Mouse (Mus musculus) left cerebral cortex, postnatal 10 days (tissue): ENCODE results near the gene Commd2. TPM values are rescaled to one million over a fixed set of nuclear protein-coding genes. Genes with fewer than 3 reads are reported as not detected.

Experiments used
- DNase-seq, 2 experiments: peaks; one replicate each; pipeline ENCODE4 v3.0.0; 2021 to 2022; ENCODE audit warnings: low spot score in 2 of 2, mixed read lengths in 1 of 2; ENCODE audit errors: extremely low spot score in 1 of 2
- intact Hi-C: fragments of 180-260 bp; cut with DNase I; formaldehyde crosslinking; loops from one replicate; pipeline ENCODE4 v1.15.1; 2025
- microRNA-seq: library from miRNA; unstranded; fragments of <30 nt; microRNA quantifications from one replicate; pipeline ENCODE4 v1.2.0, GENCODE M21; 2022
- total RNA-seq, 2 experiments: library from RNA; stranded (reverse); gene quantifications; 2 replicates each; pipeline ENCODE4 v1.2.3; 2021

The Commd2 gene
- total RNA-seq, 2 experiments from 2014 or later = 22.5 to 25.4 TPM

GRCm38 (mm10) chr3:57626954-57627513 lies 24.5 kb downstream of the Commd2 start:
- intact Hi-C loops = no loop called here
- DNase-seq = no peak

GRCm38 (mm10) chr3:57625275-57625997 lies 26.1 kb downstream of the Commd2 start:
- DNase-seq = peak; percentile 67 to 69
- intact Hi-C loops = loop anchor here (2.0 kb wide), 1 partner anchor 155 kb away; no protein-coding TSS in a partner anchor

- intact Hi-C loops = loop anchor here (5.0 kb wide), 1 partner anchor 347 kb away; no protein-coding TSS in a partner anchor
- DNase-seq = no peak
Measured at GRCm38 (mm10) chr3:57619718-57620117, 31.8 kb downstream of the Commd2 start.

GRCm38 (mm10) chr3:57615652-57616051 lies 35.9 kb downstream of the Commd2 start:
- intact Hi-C loops = no loop called here
- DNase-seq = no peak

- no peak for DNase-seq
- intact Hi-C loops = no loop called here
Measured at GRCm38 (mm10) chr3:57612430-57612997, 39.0 kb downstream of the Commd2 start.

- intact Hi-C loops = no loop called here
- DNase-seq = no peak
Measured at GRCm38 (mm10) chr3:57611776-57612175, 39.7 kb downstream of the Commd2 start.

GRCm38 (mm10) chr3:57604618-57605015 lies 46.9 kb downstream of the Commd2 start:
- no peak for DNase-seq
- intact Hi-C loops = no loop called here

- no peak for DNase-seq
- intact Hi-C loops = no loop called here
Measured at GRCm38 (mm10) chr3:57603891-57604617, 47.5 kb downstream of the Commd2 start.

- intact Hi-C loops = no loop called here
- no peak for DNase-seq
Measured at GRCm38 (mm10) chr3:57602610-57603009, 48.9 kb downstream of the Commd2 start.

- no peak for DNase-seq
- intact Hi-C loops = no loop called here
Measured at GRCm38 (mm10) chr3:57596566-57596965, 54.9 kb downstream of the Commd2 start.

GRCm38 (mm10) chr3:57595506-57595905 lies 56.0 kb downstream of the Commd2 start:
- DNase-seq = no peak
- intact Hi-C loops = no loop called here

Small RNA genes lying within 50 kb of the gene (microRNA-seq; reads per million reads assigned to microRNA genes)
- not detected for gene Mir6377

Other genes starting within 250 kb of the Commd2 start
- gene Tm4sf4, start 226.4 kb downstream of the Commd2 start, total RNA-seq = not detected
- 10 to 100 TPM; 18.4 to 19.0 TPM for gene Wwtr1, start 75.8 kb downstream of the Commd2 start, total RNA-seq
- not detected for gene Ankub1, start 41.1 kb upstream of the Commd2 start, total RNA-seq
- gene Rnf13, start 84.3 kb upstream of the Commd2 start, total RNA-seq = 10 to 100 TPM; 56.7 to 76.2 TPM
- 100 to 1,000 TPM; 556 to 568 TPM for gene Pfn2, start 196.4 kb upstream of the Commd2 start, total RNA-seq